Comparison of ENCODE assay signal across 8 mouse cellular contexts in the genomic region with DNA sequence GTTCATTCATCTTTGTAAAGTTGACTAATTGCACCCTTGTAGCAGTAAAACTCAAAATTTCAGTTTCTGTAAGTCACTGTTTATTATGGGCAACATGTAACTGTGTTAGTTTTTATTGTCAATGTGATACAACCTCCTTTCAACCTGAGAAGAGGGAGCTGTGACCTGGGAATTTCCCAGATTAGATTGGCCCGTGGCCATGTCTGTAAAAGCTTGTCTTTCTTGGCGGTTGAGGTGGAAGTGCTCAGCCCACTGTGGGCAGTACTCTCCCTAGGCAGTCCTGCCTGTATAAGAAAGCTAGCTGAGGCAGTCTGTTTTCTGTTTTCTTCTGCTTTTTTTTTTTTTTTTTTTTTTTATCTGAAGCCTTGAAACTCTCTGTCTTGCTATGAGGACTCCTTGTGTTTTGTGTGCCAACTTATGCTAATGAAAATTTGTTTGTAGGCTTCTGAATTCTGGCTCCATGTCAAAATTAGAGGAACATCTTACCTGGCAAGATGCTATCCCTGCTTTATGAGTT. TPM values are rescaled to one million over a fixed set of nuclear protein-coding genes. Genes with fewer than 3 reads are reported as not detected.
DNase-seq lines count a peak whose midpoint lies in the region; ATAC-seq lines count a peak whose summit lies in the region.

No protein-coding gene starts in this region.

- peak overlapping the region; percentile 81 for H3K4me2 ChIP-seq in midbrain, embryonic 12.5 days (replicated peaks)

- DNase-seq in heart, adult 11 months = peak; percentile 33
- no peak for DNase-seq in heart, postnatal 10 days
- DNase-seq in T-cell, adult 2 months (ENCODE audit: low spot score) = peak; percentile 2
- DNase-seq in hindbrain, embryonic 10.5 days (ENCODE audit: low spot score) = no peak
- DNase-seq in right cerebral cortex, adult 2 months (ENCODE audit: low spot score in 2 of 2) = no peak
- no peak for DNase-seq in adrenal gland, postnatal 25 days
- DNase-seq in thymus, postnatal 25 days = no peak

- H3K4me1 ChIP-seq in hindbrain, embryonic 10.5 days (replicated peaks) = peaks cover 22% of the 10 kb centered on the region
- H3K4me1 ChIP-seq in midbrain, embryonic 12.5 days = peaks cover 20% of the 10 kb centered on the region

- H3K27ac ChIP-seq in hindbrain, embryonic 10.5 days = no peak overlapping the region
- H3K27ac ChIP-seq in midbrain, embryonic 12.5 days (replicated peaks) = no peak overlapping the region

- 0 out of 2 replicates have a peak, but pooled peaks cover 2% of the 10 kb centered on the region for H3K9me3 ChIP-seq in hindbrain, embryonic 10.5 days
- H3K9me3 ChIP-seq in midbrain, embryonic 12.5 days = no peaks in the 10 kb centered on the region

- peak overlapping the region; percentile 93 for H3K4me3 ChIP-seq in hindbrain, embryonic 10.5 days
- H3K4me3 ChIP-seq in midbrain, embryonic 12.5 days = peak overlapping the region; percentile 92

- H3K9ac ChIP-seq in midbrain, embryonic 12.5 days (replicated peaks) = peak overlapping the region; percentile 91; the same call in 1 of the 2 replicates

- no peaks in the 10 kb centered on the region for H3K27me3 ChIP-seq in hindbrain, embryonic 10.5 days (ENCODE audit: insufficient read depth, poor library complexity, severe bottlenecking)
- H3K27me3 ChIP-seq in midbrain, embryonic 12.5 days = no peaks in the 10 kb centered on the region

- peaks cover 37% of the 10 kb centered on the region for H3K36me3 ChIP-seq in hindbrain, embryonic 10.5 days
- peaks cover 17% of the 10 kb centered on the region for H3K36me3 ChIP-seq in midbrain, embryonic 12.5 days

- intact Hi-C loops in heart, postnatal 10 days (cut with DNase I) = no loop called here

- WGBS in hindbrain, embryonic 10.5 days = 80% methylated on average over 2 of the region's 2 CpGs
- 82% methylated on average over 2 of the region's 2 CpGs for WGBS in midbrain, embryonic 12.5 days

- no peak for ATAC-seq in midbrain, embryonic 12.5 days (ENCODE audit: low FRiP score, low read depth)

RNA-seq across cellular contexts. Expression of gene Clasp1, which starts 2.1 kb away (rescaled TPM):
- total RNA-seq in heart, postnatal 10 days (2021) = 100 to 1,000 TPM; 341 to 384 TPM
- 95.3 and 97.6 TPM in 2 replicates for polyA plus RNA-seq in hindbrain, embryonic 10.5 days (2016; fragmentation: Nextera tagmentation; extraction: Ambion mirVana)
- polyA plus RNA-seq in midbrain, embryonic 12.5 days (2016; fragmentation: Nextera tagmentation; extraction: Ambion mirVana) = 139 and 156 TPM in 2 replicates
- 41.2 and 53.3 TPM in 2 replicates for total RNA-seq in adrenal gland, postnatal 25 days (2021)

Comparison
In these comparisons a context has a peak if more than half of its experiments do, and no peak if none do; other contexts are left out.
1. DNase-seq: peak in heart, adult 11 months (single experiment) and T-cell, adult 2 months (single experiment); none in heart, postnatal 10 days (0 of 2), hindbrain, embryonic 10.5 days (single experiment), right cerebral cortex, adult 2 months (0 of 2), adrenal gland, postnatal 25 days (single experiment) and thymus, postnatal 25 days (single experiment).